Mouse (Mus musculus): ENCODE results near the gene Hes1.
"Not testable (repeated sequence)": the region's sequence is repeated elsewhere in the genome, so short reads cannot be mapped to it uniquely, and the experiment has no call there.

DNA sequence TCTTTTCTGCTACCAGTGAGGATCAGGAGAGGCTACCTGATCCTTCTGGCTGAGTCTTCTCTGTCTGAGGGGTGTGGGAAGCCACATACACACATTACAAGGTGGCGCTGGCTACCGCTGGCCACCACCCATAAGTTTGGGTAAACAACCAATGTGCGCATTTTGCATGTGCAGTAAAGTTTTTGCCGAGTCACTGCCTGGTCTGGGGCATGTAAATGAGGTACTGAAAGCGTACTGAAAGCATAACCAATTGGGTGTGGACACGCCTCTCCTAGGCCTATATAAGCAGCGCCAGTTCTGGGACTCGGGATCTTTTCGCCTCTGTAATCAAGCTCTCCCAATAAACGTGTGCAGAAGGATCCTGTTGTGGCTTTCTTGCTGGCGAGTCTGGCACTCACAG is 44.0 kb downstream of the Hes1 start:
- TF ChIP-seq CTCF (conservative IDR thresholded peaks at IDR 0.05; ENCODE audit: low read length); NANOG (IDR thresholded peaks at IDR 0.05; ENCODE audit: borderline replicate concordance, low read length); POU5F1 (IDR thresholded peaks at IDR 0.05; ENCODE audit: borderline replicate concordance, low read length): not testable (repeated sequence)
